Mouse (Mus musculus): ENCODE measurements around the gene 1110017D15Rik. TPM values are rescaled to one million over a fixed set of nuclear protein-coding genes. Genes with fewer than 3 reads are reported as not detected.
A peak's percentile ranks its signal among the peaks of the same experiment; 100 is the strongest.

The 1110017D15Rik gene
- polyA plus RNA-seq, 1 experiment = not detected

GRCm38 (mm10) chr4:41524829-41525228 lies 7.7 kb upstream of the 1110017D15Rik start:
- Histone ChIP-seq H3K4me1 (ENCODE audit: control insufficient read depth, insufficient read depth, insufficient read length, low read length) (peaks cover 7% of the 10 kb centered on the region), H3K4me3 (ENCODE audit: insufficient read depth, low read depth, low read length) (no peak overlapping the region), H3K27ac (replicated peaks; ENCODE audit: low read depth, low read length) (no peak overlapping the region)

DNA sequence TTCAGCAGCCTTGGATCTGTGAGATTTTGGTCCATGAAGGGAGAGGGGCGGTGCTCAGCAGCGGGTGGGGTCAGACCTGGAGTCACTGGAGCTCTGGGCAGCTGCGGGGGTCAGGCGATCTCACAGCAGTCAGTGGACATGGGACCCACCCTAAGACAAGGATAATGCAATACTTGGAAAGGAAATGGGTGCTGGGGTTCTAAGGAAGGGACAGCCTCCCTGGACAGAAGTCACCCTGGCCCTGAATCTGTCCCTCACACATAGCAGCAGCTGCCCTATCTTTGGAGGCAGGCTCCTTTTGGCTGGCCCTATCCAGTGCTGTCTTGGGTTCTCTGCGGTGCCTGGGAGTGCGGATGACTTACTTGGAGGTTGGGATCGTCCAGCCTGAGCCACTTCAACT lies 6.7 kb upstream of the 1110017D15Rik start:
- Histone ChIP-seq H3K4me1 (ENCODE audit: control insufficient read depth, insufficient read depth, insufficient read length, low read length) (peaks cover 4% of the 10 kb centered on the region; the same call in 1 of the 2 replicates), H3K27ac (replicated peaks; ENCODE audit: low read depth, low read length) (no peak overlapping the region), H3K4me3 (ENCODE audit: insufficient read depth, low read depth, low read length) (no peak overlapping the region)

- Histone ChIP-seq H3K4me3 (ENCODE audit: insufficient read depth, low read depth, low read length) (no peak overlapping the region), H3K27ac (replicated peaks; ENCODE audit: low read depth, low read length) (no peak overlapping the region), H3K4me1 (ENCODE audit: control insufficient read depth, insufficient read depth, insufficient read length, low read length) (peaks cover 1% of the 10 kb centered on the region; the same call in 1 of the 2 replicates)
These were observed 5.7 kb upstream of the 1110017D15Rik start for GRCm38 (mm10) chr4:41522788-41523187.

DNA sequence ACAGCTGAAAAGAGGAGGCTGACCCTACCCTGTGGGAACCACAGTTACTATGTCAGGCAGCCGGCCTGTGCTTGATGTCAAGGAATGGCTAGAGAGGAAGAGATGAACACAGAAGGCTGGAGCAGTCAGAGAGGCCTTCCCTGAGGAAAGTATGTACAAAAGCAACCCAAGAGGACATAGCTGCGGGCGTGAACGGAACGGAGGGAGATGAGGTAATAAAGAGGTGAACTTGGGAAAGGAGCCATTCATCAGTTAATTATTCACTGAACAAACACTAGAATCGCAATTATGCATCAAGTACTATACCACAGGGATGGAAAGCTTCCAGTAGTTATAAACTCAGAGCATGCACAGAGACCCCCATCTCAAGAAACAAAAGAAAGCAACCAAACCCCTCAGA lies 5.0 kb upstream of the 1110017D15Rik start:
- H3K4me3 ChIP-seq (ENCODE audit: insufficient read depth, low read depth, low read length) = no peak overlapping the region
- no peaks in the 10 kb centered on the region for H3K4me1 ChIP-seq (ENCODE audit: control insufficient read depth, insufficient read depth, insufficient read length, low read length)
- no peak overlapping the region for H3K27ac ChIP-seq (replicated peaks; ENCODE audit: low read depth, low read length)

GRCm38 (mm10) chr4:41520641-41521040 lies 3.5 kb upstream of the 1110017D15Rik start:
- no peak overlapping the region for H3K27ac ChIP-seq (replicated peaks; ENCODE audit: low read depth, low read length)
- H3K4me1 ChIP-seq (ENCODE audit: control insufficient read depth, insufficient read depth, insufficient read length, low read length) = no peaks in the 10 kb centered on the region
- no peak overlapping the region for H3K4me3 ChIP-seq (ENCODE audit: insufficient read depth, low read depth, low read length)

GRCm38 (mm10) chr4:41519195-41519594 lies 2.1 kb upstream of the 1110017D15Rik start:
- H3K4me1 ChIP-seq (ENCODE audit: control insufficient read depth, insufficient read depth, insufficient read length, low read length) = no peaks in the 10 kb centered on the region
- H3K27ac ChIP-seq (replicated peaks; ENCODE audit: low read depth, low read length) = no peak overlapping the region
- H3K4me3 ChIP-seq (ENCODE audit: insufficient read depth, low read depth, low read length) = no peak overlapping the region

- H3K27ac ChIP-seq (replicated peaks; ENCODE audit: low read depth, low read length) = no peak overlapping the region
- H3K4me3 ChIP-seq (ENCODE audit: insufficient read depth, low read depth, low read length) = no peak overlapping the region
- no peaks in the 10 kb centered on the region for H3K4me1 ChIP-seq (ENCODE audit: control insufficient read depth, insufficient read depth, insufficient read length, low read length)
These were observed 1.2 kb upstream of the 1110017D15Rik start for GRCm38 (mm10) chr4:41518349-41518748.

DNA sequence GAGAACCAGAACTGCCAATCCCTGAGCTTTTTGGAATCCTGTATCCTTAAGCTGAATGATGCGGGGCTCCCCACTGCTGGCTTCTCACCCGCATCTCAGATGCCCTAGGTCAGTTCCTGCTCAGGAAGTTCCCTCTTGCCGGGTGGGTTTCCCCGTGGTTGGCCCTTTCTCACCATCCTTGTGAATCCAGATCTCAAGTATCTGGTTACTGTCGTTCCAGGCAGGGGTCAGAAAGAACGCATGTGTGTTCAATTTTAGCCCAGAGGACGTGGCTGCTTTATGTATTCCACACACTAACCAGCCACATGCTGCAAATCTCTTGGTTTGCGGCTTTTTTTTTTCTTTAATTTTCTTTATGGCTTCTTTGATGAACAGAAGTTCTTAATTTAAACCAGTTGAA lies 3.4 kb downstream of the 1110017D15Rik start:
- Histone ChIP-seq H3K27ac (replicated peaks; ENCODE audit: low read depth, low read length) (no peak overlapping the region), H3K4me1 (ENCODE audit: control insufficient read depth, insufficient read depth, insufficient read length, low read length) (no peaks in the 10 kb centered on the region), H3K4me3 (ENCODE audit: insufficient read depth, low read depth, low read length) (no peak overlapping the region)

GRCm38 (mm10) chr4:41513309-41513708 lies 3.8 kb downstream of the 1110017D15Rik start:
- H3K4me1 ChIP-seq (ENCODE audit: control insufficient read depth, insufficient read depth, insufficient read length, low read length) = no peaks in the 10 kb centered on the region
- no peak overlapping the region for H3K27ac ChIP-seq (replicated peaks; ENCODE audit: low read depth, low read length)
- no peak overlapping the region for H3K4me3 ChIP-seq (ENCODE audit: insufficient read depth, low read depth, low read length)

- no peaks in the 10 kb centered on the region for H3K4me1 ChIP-seq (ENCODE audit: control insufficient read depth, insufficient read depth, insufficient read length, low read length)
- no peak overlapping the region for H3K27ac ChIP-seq (replicated peaks; ENCODE audit: low read depth, low read length)
- H3K4me3 ChIP-seq (ENCODE audit: insufficient read depth, low read depth, low read length) = no peak overlapping the region
These were observed 9.1 kb downstream of the 1110017D15Rik start for GRCm38 (mm10) chr4:41507998-41508397.

DNA sequence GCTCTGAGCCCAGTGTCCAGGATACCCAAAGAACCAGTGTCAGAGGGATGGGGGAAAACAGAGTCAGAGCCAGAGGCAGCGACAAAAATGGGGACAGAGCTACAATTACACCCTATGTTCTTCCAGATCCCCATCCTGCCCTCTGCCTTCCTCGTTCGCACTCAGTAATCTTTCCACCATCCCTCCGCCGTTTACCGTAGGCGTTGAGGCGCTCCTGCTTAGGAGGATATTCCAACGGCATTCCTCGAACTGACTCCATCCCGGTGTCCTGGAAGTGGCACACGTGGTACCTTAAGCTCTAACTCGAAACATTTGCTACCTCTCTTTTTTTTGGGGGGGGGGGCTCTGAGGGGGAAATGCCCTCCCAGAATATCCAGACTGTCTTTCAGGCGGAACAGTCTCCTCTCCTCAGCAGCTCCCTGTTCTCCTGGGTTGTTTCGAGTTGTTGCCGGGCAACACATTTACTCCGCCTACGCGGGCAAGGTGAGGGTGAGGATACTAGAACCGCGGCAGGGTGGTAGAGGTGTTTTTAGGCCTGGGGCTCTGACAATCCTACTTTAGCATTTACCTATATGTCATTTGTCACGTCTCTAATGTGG lies 9.7 kb downstream of the 1110017D15Rik start:
- H3K4me1 ChIP-seq (ENCODE audit: control insufficient read depth, insufficient read depth, insufficient read length, low read length) = no peaks in the 10 kb centered on the region
- no peak overlapping the region for H3K27ac ChIP-seq (replicated peaks; ENCODE audit: low read depth, low read length)
- H3K4me3 ChIP-seq (ENCODE audit: insufficient read depth, low read depth, low read length) = peak overlapping the region; percentile 66

DNA sequence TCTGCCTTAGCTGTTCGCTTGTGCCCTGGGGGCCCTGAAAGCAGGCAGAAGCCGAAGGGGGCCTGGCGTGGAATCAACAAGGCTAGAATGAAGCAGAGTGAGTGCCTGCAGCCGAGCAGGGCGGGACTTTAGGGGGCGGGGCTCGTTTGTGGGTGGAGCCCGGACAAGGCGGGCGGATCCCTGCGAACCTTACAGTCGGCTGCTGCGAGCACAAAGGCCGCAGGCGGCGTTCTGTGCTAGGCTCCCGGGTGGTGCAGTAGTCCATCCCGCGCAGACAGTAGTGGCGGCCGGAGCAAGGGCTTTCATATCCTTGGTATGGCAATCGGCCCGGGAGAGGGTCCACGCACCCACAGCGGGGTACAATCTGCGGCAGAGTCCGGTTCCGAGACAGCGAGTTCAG lies 10.2 kb downstream of the 1110017D15Rik start:
- Histone ChIP-seq H3K4me3 (ENCODE audit: insufficient read depth, low read depth, low read length) (peak overlapping the region; percentile 66), H3K4me1 (ENCODE audit: control insufficient read depth, insufficient read depth, insufficient read length, low read length) (peaks cover 4% of the 10 kb centered on the region; the same call in 1 of the 2 replicates), H3K27ac (replicated peaks; ENCODE audit: low read depth, low read length) (no peak overlapping the region)

- Histone ChIP-seq H3K4me1 (ENCODE audit: control insufficient read depth, insufficient read depth, insufficient read length, low read length) (peaks cover 4% of the 10 kb centered on the region; the same call in 1 of the 2 replicates), H3K4me3 (ENCODE audit: insufficient read depth, low read depth, low read length) (peak overlapping the region; percentile 66; the same call in 1 of the 2 replicates), H3K27ac (replicated peaks; ENCODE audit: low read depth, low read length) (peak overlapping the region; percentile 36)
These were observed 11.0 kb downstream of the 1110017D15Rik start for GRCm38 (mm10) chr4:41506156-41506555.

DNA sequence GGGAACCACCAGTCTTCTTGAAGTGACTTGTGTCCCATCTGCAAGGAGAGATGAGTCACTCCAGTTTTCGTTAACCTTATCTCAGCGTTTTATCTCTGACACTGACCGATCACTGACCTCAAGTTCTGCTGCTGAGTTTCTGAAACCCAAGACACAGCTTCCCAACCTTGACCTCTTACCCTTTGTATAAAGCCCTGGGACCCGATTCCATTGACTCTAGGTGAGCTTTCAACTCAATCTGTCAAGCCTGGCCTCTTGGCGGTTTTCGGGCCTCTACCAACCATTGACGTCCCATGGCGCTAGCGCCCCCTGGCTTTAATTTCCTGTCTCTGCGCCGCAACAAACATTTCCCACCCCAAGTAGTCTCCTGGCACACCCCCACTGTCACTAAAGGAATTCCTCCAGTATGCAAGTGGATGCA lies 12.0 kb downstream of the 1110017D15Rik start:
- Histone ChIP-seq H3K27ac (replicated peaks; ENCODE audit: low read depth, low read length) (no peak overlapping the region), H3K4me3 (ENCODE audit: insufficient read depth, low read depth, low read length) (no peak overlapping the region), H3K4me1 (ENCODE audit: control insufficient read depth, insufficient read depth, insufficient read length, low read length) (peaks cover 4% of the 10 kb centered on the region; the same call in 1 of the 2 replicates)

- H3K4me3 ChIP-seq (ENCODE audit: insufficient read depth, low read depth, low read length) = no peak overlapping the region
- no peak overlapping the region for H3K27ac ChIP-seq (replicated peaks; ENCODE audit: low read depth, low read length)
- H3K4me1 ChIP-seq (ENCODE audit: control insufficient read depth, insufficient read depth, insufficient read length, low read length) = peaks cover 4% of the 10 kb centered on the region; the same call in 1 of the 2 replicates
These were observed 12.8 kb downstream of the 1110017D15Rik start for GRCm38 (mm10) chr4:41504325-41504724.

- Histone ChIP-seq H3K4me1 (ENCODE audit: control insufficient read depth, insufficient read depth, insufficient read length, low read length) (peaks cover 8% of the 10 kb centered on the region; the same call in 1 of the 2 replicates), H3K27ac (replicated peaks; ENCODE audit: low read depth, low read length) (no peak within 1 kb of the TSS), H3K4me3 (ENCODE audit: insufficient read depth, low read depth, low read length) (peak within 1 kb of the TSS; percentile 67)
These were observed 14.1 kb downstream of the 1110017D15Rik start, which contains the start of gene AI464131 for GRCm38 (mm10) chr4:41502986-41503412. Gene AI464131, minus strand, starts transcription at chr4:41503076.
